Mouse (Mus musculus) bone marrow macrophage, adult 2 months (primary cell): ENCODE results near the gene Tmem101.

Experiments used
- CTCF ChIP-seq: IDR thresholded peaks from 2 replicates; pipeline ENCODE4 v1.5.1; 2012; ENCODE audit warnings: low read depth, mild to moderate bottlenecking, low read length, moderate library complexity
- POLR2A ChIP-seq: IDR thresholded peaks from 2 replicates; pipeline ENCODE4 v1.6.1; 2012; ENCODE audit warnings: mild to moderate bottlenecking, low read depth, low read length, borderline replicate concordance

DNA sequence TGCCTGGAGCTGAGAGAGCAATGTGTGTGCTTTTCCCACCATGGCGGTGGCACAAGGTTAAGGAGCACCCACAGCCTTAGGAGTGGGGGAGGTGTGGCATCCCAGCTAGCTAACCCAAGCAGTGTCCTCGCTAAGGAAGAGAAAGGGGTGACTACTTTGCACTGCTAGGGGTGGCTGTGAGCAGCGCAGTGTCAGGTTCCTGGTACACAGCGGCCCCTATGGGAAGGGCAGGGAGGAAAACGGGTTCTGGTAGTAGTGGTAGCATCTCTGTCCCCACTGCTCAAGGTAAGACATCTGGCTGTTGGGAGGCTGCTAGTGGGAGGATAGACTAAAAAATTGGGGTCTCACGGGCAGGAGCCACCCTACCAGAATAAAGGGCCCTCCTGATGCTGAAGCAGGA is 42.0 kb upstream of the Tmem101 start:
- TF ChIP-seq POLR2A (no peak), CTCF (no peak)
